Mouse (Mus musculus) layer of hippocampus, postnatal 36 days (tissue): ENCODE measurements around the gene Vmn1r117. TPM values are rescaled to one million over a fixed set of nuclear protein-coding genes. Genes with fewer than 3 reads are reported as not detected.
"Not testable (repeated sequence)": the region's sequence is repeated elsewhere in the genome, so short reads cannot be mapped to it uniquely, and the experiment has no call there.

ENCODE experiments used
- DNase-seq, 2 experiments: peaks; one replicate each; pipeline ENCODE4 v3.0.0; 2022
- total RNA-seq, 2 experiments: library from RNA; stranded (reverse); gene quantifications; 2 replicates each; pipeline ENCODE4 v1.2.3; 2021

The Vmn1r117 gene
- not detected for total RNA-seq

DNA sequence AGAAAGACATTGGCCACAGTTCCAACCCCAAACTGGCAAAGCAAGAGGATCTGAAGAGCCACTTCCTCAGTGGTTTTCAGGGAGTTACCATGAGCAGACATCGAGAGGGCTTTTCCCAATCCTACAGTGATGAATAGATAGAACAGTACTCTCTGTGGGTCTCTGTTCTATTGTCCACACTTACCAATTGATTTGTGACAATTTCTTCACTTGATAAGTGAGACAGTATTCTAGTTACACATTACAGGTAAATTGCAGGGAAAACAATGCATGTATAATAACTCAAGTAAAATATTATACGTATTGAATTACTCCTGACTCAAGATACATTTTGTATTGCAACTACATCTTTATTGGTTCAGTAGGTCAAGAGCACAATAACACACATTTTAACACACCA, at the start of gene Vmn1r117:
TSS of gene Vmn1r117 (minus strand) at position 101 of the 400 bp plus-strand sequence.
- not testable (repeated sequence) for DNase-seq

DNA sequence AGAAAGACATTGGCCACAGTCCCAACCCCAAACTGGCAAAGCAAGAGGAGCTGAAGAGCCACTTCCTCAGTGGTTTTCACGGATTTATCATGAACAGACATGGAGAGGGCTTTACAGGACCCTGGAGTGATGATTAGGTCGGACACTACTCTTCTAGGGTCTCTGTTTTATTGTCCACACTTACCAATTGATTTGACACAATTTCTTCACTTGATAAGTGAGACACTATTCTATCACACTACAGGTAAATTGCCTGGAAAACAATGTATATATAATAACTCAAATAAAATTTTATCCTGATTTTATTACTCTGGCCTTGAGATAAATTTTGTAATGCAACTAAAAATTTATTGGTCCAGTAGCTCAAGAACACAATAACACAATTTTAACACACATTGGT, 28.3 kb upstream of the Vmn1r117 start, which contains the start of gene Vmn1r118:
TSS of gene Vmn1r118 (minus strand) at position 101 of the 400 bp plus-strand sequence.
- not testable (repeated sequence) for DNase-seq

DNA sequence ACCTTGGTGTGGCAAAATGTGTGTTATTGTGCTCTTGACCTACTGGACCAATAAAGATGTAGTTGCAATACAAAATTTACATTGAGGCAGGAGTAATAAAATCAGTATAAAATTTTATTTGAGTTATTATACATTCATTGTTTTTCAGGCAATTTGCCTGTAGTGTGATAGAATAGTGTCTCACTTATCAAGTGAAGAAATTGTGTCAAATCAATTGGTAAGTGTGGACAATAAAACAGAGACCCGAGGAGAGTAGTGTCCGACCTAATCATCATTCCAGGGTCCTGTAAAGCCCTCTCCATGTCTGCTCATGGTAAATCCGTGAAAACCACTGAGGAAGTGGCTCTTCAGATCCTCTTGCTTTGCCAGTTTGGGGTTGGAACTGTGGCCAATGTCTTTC, 12.0 kb downstream of the Vmn1r117 start, which contains the start of gene Vmn1r116:
TSS of gene Vmn1r116 (plus strand) at position 301 of the 400 bp plus-strand sequence.
- not testable (repeated sequence) for DNase-seq

DNA sequence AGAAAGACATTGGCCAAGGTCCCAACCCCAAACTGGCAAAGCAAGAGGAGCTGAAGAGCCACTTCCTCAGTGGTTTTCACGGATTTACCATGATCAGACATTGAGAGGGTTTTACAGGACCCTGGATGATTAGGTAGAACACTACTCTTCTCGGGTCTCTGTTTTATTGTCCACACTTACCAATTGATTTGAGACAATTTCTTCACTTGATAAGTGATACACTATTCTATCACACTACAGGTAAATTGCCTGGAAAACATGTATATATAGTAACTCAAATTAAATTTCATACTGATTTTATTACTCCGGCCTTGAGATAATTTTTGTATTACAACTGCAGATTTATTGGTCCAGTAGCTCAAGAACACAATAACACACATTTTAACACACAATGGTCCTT, 39.0 kb downstream of the Vmn1r117 start, which contains the start of gene Vmn1r115:
TSS of gene Vmn1r115 (minus strand) at position 101 of the 400 bp plus-strand sequence.
- not testable (repeated sequence) for DNase-seq

Other genes starting within 250 kb of the Vmn1r117 start
- not detected for gene Vmn1r107, start 215.2 kb downstream of the Vmn1r117 start, total RNA-seq
- not detected for gene Vmn1r111, start 180.9 kb downstream of the Vmn1r117 start, total RNA-seq
- gene Gm10668, start 153.5 kb downstream of the Vmn1r117 start, total RNA-seq = not detected
- not detected for gene Vmn1r112, start 112.9 kb downstream of the Vmn1r117 start, total RNA-seq
- not detected for gene Vmn1r113, start 96.8 kb downstream of the Vmn1r117 start, total RNA-seq
- gene Vmn1r114, start 71.9 kb downstream of the Vmn1r117 start, total RNA-seq = not detected
- not detected for gene Vmn1r115, start 39.1 kb downstream of the Vmn1r117 start, total RNA-seq
- gene Vmn1r116, start 11.9 kb downstream of the Vmn1r117 start, total RNA-seq = not detected
- not detected for gene Vmn1r118, start 28.2 kb upstream of the Vmn1r117 start, total RNA-seq
- not detected for gene Vmn1r119, start 128.3 kb upstream of the Vmn1r117 start, total RNA-seq
- gene Vmn1r120, start 169.7 kb upstream of the Vmn1r117 start, total RNA-seq = not detected
- gene Vmn1r121, start 214.4 kb upstream of the Vmn1r117 start, total RNA-seq = not detected